Mouse (Mus musculus) cortical plate, adult 2 months (tissue): ENCODE data around the gene Tpst2.

Experiments used
- CTCF ChIP-seq: fragments of 200-500 bp; IDR thresholded peaks from 2 replicates; pipeline ENCODE4 v1.5.1; 2011; ENCODE audit warnings: mild to moderate bottlenecking, control low read depth, low read length; ENCODE audit not compliant: insufficient read depth; ENCODE audit errors: extremely low read depth
- POLR2A ChIP-seq: fragments of 200-500 bp; IDR thresholded peaks from 2 replicates; pipeline ENCODE4 v1.6.1; 2011; ENCODE audit warnings: mild to moderate bottlenecking, low read length, control low read depth; ENCODE audit not compliant: insufficient read depth; ENCODE audit errors: extremely low read depth

- TF ChIP-seq POLR2A (no peak), CTCF (no peak)
Observed at GRCm38 (mm10) chr5:112321376-112321775, 44.9 kb downstream of the Tpst2 start.
